Mouse (Mus musculus) midbrain, embryonic 16.5 days (tissue): ENCODE data around the gene Olfr983. TPM values are rescaled to one million over a fixed set of nuclear protein-coding genes. Genes with fewer than 3 reads are reported as not detected.

Experiments
- ATAC-seq: fragments of 200-750 bp; cut with Nextera tagmentation; 2 replicates; pipeline ENCODE4 v1.8.0; 2017; ENCODE audit warnings: moderate TSS enrichment
- H3K27ac ChIP-seq: fragments of 300-500 bp; sonication (generic); 2 replicates; pipeline ENCODE4 v1.5.1; 2014; ENCODE audit warnings: mild to moderate bottlenecking, low read length, mixed read lengths
- H3K27me3 ChIP-seq: fragments of 300-500 bp; sonication (generic); 2 replicates; pipeline ENCODE4 v1.6.1; 2014; ENCODE audit warnings: low read depth, low read length, mixed read lengths; ENCODE audit not compliant: control insufficient read depth, insufficient read depth
- H3K36me3 ChIP-seq: fragments of 300-500 bp; sonication (generic); 2 replicates; pipeline ENCODE4 v1.6.1; 2014; ENCODE audit warnings: mild to moderate bottlenecking, low read length, moderate library complexity, mixed read lengths; ENCODE audit not compliant: control insufficient read depth, insufficient read depth
- H3K4me1 ChIP-seq: fragments of 300-500 bp; sonication (generic); 2 replicates; pipeline ENCODE4 v1.6.1; 2014; ENCODE audit warnings: mild to moderate bottlenecking, low read length, mixed read lengths; ENCODE audit not compliant: control insufficient read depth, insufficient read depth
- H3K4me2 ChIP-seq: fragments of 300-500 bp; sonication (generic); 2 replicates; pipeline ENCODE4 v1.6.1; 2014; ENCODE audit warnings: mild to moderate bottlenecking, low read length, mixed read lengths
- H3K4me3 ChIP-seq: fragments of 300-500 bp; sonication (generic); 2 replicates; pipeline ENCODE4 v1.5.1; 2014; ENCODE audit warnings: low read depth, mild to moderate bottlenecking, low read length, moderate library complexity, mixed read lengths
- H3K9ac ChIP-seq: fragments of 300-500 bp; sonication (generic); 2 replicates; pipeline ENCODE4 v1.6.1; 2014; ENCODE audit warnings: low read depth, low read length, mixed read lengths
- H3K9me3 ChIP-seq: fragments of 300-500 bp; sonication (generic); replicated peaks from 2 replicates; pipeline ENCODE4 v1.6.1; 2014; ENCODE audit warnings: mild to moderate bottlenecking, low read length, mixed read lengths; ENCODE audit not compliant: control insufficient read depth, poor library complexity, severe bottlenecking
- WGBS: fragments of 180-500 bp; shearing (Covaris S2); extraction: QIAGEN DNeasy Blood & Tissue Kit; methylation state at CpG from one replicate; pipeline ENCODE4 v1.1.7; 2014; 5-methylcytosine and 5-hydroxymethylcytosine counted together
- polyA plus RNA-seq: library from polyadenylated mRNA; unstranded; fragments of >200 nt; fragmentation: Nextera tagmentation; extraction: Ambion mirVana; gene quantifications from 2 replicates; pipeline ENCODE4 v1.2.1, GENCODE M21; 2015

Gene Olfr983
- not detected in 2 replicates for polyA plus RNA-seq

GRCm38 (mm10) chr9:40093495-40093894 is at the start of gene Olfr983:
TSS of gene Olfr983 (minus strand) at chr9:40093595.
- Histone ChIP-seq H3K27me3 (no peaks in the 10 kb centered on the region), H3K9ac (no peak within 1 kb of the TSS), H3K4me3 (no peak within 1 kb of the TSS), H3K27ac (no peak within 1 kb of the TSS), H3K4me2 (no peak within 1 kb of the TSS), H3K9me3 (no peaks in the 10 kb centered on the region), H3K4me1 (no peaks in the 10 kb centered on the region), H3K36me3 (no peaks in the 10 kb centered on the region)
- ATAC-seq, result no peak
- WGBS, result 80% methylated on average over 2 of the region's 2 CpGs

DNA sequence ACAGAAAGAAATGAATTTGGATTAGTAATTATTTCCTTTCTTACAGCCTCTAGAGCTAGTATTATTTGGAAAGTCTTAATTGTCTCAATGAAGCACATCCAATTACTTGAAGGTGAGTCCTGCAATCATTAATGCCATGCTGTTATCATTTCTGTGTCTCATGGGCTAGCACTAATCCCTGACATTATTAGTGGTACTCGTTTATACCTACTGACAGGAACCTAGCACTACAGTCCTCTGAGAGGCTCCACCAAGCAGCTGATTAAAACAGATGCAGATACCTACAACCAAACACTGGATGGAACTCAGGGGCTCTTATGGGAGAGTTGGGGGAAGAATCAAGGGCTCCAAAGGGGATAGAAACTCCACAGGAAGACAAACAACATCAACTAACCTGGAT is 48.1 kb upstream of the Olfr983 start:
- no peaks in the 10 kb centered on the region for H3K36me3 ChIP-seq
- H3K4me2 ChIP-seq, result no peak overlapping the region
- WGBS, result 45% methylated on average over 1 of the region's 1 CpGs
- no peak overlapping the region for H3K9ac ChIP-seq
- no peaks in the 10 kb centered on the region for H3K9me3 ChIP-seq
- no peak overlapping the region for H3K4me3 ChIP-seq
- no peak overlapping the region for H3K27ac ChIP-seq
- H3K27me3 ChIP-seq, result no peaks in the 10 kb centered on the region
- H3K4me1 ChIP-seq, result no peaks in the 10 kb centered on the region
- ATAC-seq, result no peak

GRCm38 (mm10) chr9:40139484-40139883 is 46.1 kb upstream of the Olfr983 start:
- no peaks in the 10 kb centered on the region for H3K36me3 ChIP-seq
- no peak for ATAC-seq
- no peaks in the 10 kb centered on the region for H3K9me3 ChIP-seq
- H3K4me1 ChIP-seq, result no peaks in the 10 kb centered on the region
- no peak overlapping the region for H3K4me2 ChIP-seq
- no peak overlapping the region for H3K27ac ChIP-seq
- no peak overlapping the region for H3K4me3 ChIP-seq
- 78% methylated on average over 4 of the region's 4 CpGs for WGBS
- no peaks in the 10 kb centered on the region for H3K27me3 ChIP-seq
- H3K9ac ChIP-seq, result no peak overlapping the region

- H3K27ac ChIP-seq, result no peak overlapping the region
- no peak overlapping the region for H3K4me3 ChIP-seq
- H3K4me1 ChIP-seq, result no peaks in the 10 kb centered on the region
- whole genome bisulfite sequencing, result 88% methylated on average over 6 of the region's 6 CpGs
- H3K36me3 ChIP-seq, result no peaks in the 10 kb centered on the region
- H3K9me3 ChIP-seq, result no peaks in the 10 kb centered on the region
- ATAC-seq, result no peak
- no peak overlapping the region for H3K4me2 ChIP-seq
- no peak overlapping the region for H3K9ac ChIP-seq
- no peaks in the 10 kb centered on the region for H3K27me3 ChIP-seq
Observed at GRCm38 (mm10) chr9:40136987-40137688, 43.7 kb upstream of the Olfr983 start.

- H3K36me3 ChIP-seq, result no peaks in the 10 kb centered on the region
- no peak overlapping the region for H3K4me2 ChIP-seq
- H3K9me3 ChIP-seq, result no peaks in the 10 kb centered on the region
- H3K4me1 ChIP-seq, result no peaks in the 10 kb centered on the region
- no peak overlapping the region for H3K9ac ChIP-seq
- ATAC-seq, result no peak
- no peak overlapping the region for H3K27ac ChIP-seq
- no peak overlapping the region for H3K4me3 ChIP-seq
- WGBS, result 97% methylated on average over 1 of the region's 1 CpGs
- H3K27me3 ChIP-seq, result no peaks in the 10 kb centered on the region
Observed at GRCm38 (mm10) chr9:40130556-40130955, 37.2 kb upstream of the Olfr983 start.

DNA sequence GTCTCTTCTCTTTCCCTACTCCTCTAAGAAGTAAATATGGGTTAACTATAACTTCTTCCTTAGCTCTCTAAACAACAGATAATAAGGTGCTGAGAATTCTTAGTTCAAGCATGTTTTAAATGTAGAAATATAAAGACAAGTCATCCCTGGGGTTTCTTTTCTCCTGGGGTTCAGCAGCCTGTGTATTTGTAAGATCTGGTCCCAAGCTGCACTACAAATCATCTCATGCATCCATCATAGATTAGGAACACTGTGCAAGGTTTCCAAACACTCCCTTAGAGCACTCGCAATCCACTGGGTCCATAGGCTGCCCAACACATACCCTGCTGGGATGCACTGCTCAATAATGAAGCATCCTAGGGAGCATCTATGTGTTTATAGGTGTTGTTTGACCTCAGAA is 36.7 kb upstream of the Olfr983 start, which contains the start of gene Olfr985:
Gene Olfr985, minus strand, starts transcription at position 101 of the 400 bp plus-strand sequence.
- H3K27me3 ChIP-seq, result no peaks in the 10 kb centered on the region
- no peaks in the 10 kb centered on the region for H3K36me3 ChIP-seq
- no peak within 1 kb of the TSS for H3K9ac ChIP-seq
- no peaks in the 10 kb centered on the region for H3K4me1 ChIP-seq
- ATAC-seq, result no peak
- no peak within 1 kb of the TSS for H3K4me2 ChIP-seq
- WGBS, result 97% methylated on average over 1 of the region's 1 CpGs
- no peak within 1 kb of the TSS for H3K27ac ChIP-seq
- no peaks in the 10 kb centered on the region for H3K9me3 ChIP-seq
- H3K4me3 ChIP-seq, result no peak within 1 kb of the TSS

DNA sequence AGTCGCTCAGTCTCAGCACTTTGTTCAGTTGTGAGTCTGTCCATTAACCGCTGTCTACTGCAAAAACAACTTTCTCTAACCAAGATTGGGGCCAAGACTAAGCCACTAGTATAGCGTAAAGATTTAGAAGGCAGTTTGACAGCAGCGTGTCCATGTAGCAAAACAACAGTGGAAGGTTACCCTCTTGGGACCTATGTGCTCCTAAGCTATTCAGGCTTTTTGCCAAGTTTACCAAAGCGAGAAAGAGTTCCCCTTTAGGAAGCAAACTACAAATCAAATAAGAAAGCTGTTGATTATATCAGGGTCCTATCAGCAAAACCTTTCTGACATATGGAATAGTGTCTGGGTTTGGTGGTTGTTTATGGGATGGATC is 23.9 kb upstream of the Olfr983 start:
- no peaks in the 10 kb centered on the region for H3K4me1 ChIP-seq
- no peak overlapping the region for H3K9ac ChIP-seq
- H3K9me3 ChIP-seq, result no peaks in the 10 kb centered on the region
- no peak overlapping the region for H3K27ac ChIP-seq
- no peaks in the 10 kb centered on the region for H3K27me3 ChIP-seq
- H3K4me3 ChIP-seq, result no peak overlapping the region
- ATAC-seq, result no peak
- no peak overlapping the region for H3K4me2 ChIP-seq
- 74% methylated on average over 5 of the region's 5 CpGs for WGBS
- no peaks in the 10 kb centered on the region for H3K36me3 ChIP-seq

- Histone ChIP-seq H3K4me2 (no peak overlapping the region), H3K4me1 (no peaks in the 10 kb centered on the region), H3K27me3 (no peaks in the 10 kb centered on the region), H3K36me3 (no peaks in the 10 kb centered on the region), H3K4me3 (no peak overlapping the region), H3K9ac (no peak overlapping the region), H3K9me3 (no peaks in the 10 kb centered on the region), H3K27ac (no peak overlapping the region)
- WGBS, result 76% methylated on average over 10 of the region's 10 CpGs
- no peak for ATAC-seq
Observed at GRCm38 (mm10) chr9:40116645-40117286, 23.4 kb upstream of the Olfr983 start.

- Histone ChIP-seq H3K9ac (no peak within 1 kb of the TSS), H3K27ac (no peak within 1 kb of the TSS), H3K4me2 (no peak within 1 kb of the TSS), H3K36me3 (no peaks in the 10 kb centered on the region), H3K4me3 (no peak within 1 kb of the TSS), H3K27me3 (no peaks in the 10 kb centered on the region), H3K4me1 (no peaks in the 10 kb centered on the region), H3K9me3 (no peaks in the 10 kb centered on the region)
- WGBS, result 89% methylated on average over 2 of the region's 2 CpGs
- ATAC-seq, result no peak
Observed at GRCm38 (mm10) chr9:40114106-40114505, 20.7 kb upstream of the Olfr983 start, which contains the start of gene Olfr984. TSS of gene Olfr984 (minus strand) at chr9:40114206.
